Mouse (Mus musculus): ENCODE results near the gene Sf3a1. TPM values are rescaled to one million over a fixed set of nuclear protein-coding genes. Genes with fewer than 3 reads are reported as not detected.
"Not testable (repeated sequence)": the region's sequence is repeated elsewhere in the genome, so short reads cannot be mapped to it uniquely, and the experiment has no call there.

The Sf3a1 gene
- polyA plus RNA-seq (2021), result 45.2 TPM

DNA sequence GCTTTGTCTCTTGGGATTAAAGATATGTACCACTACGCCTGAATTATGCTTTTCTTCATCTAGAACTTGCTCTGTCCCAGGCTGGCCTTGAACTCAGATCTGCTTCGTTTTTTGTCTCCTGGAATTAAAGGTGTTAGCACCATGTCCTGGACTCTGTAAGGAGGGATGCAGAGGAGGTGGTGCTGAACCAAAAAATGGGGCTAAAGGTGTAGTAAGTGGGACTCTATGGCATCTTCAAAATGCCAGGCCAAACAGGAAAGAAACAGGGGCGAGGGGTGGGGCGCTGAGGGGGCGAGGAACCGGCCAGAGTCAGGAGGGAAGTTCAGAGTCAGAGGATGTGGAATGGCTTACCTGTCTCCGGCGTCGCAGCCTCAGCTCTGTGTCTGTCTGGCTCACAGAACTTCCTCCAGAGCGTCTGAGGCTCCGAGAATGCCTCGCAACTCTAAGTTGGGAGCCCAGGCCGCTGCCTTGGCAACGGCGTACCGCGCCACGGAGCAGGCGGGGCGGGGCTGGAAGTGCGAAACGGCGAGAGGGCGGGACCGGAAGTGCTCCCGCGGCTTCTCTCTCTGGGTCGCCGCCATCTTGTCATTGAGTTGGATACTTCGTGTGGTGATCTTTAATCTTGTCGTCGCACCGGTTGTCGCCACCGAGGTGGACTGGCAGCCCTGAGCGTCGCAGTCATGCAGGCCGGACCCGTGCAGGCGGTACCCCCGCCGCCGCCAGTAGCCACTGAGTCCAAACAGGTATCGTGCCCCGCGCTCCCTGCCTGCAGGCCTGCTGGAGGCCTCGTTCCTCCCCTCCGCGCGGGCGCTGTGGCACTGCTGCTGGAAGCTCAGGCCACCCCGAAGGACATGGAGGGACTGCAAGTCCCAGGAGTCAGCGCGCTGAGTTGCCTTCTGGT lies at the start of gene Sf3a1, which contains the start of gene Ccdc157:
Gene Sf3a1 (plus strand): TSS at position 543 of the 901 bp plus-strand sequence.
Gene Ccdc157 (minus strand): TSS at position 486 of the 901 bp plus-strand sequence.
- CTCF ChIA-PET, result interaction anchor here (1.1 to 1.5 kb wide), 4 partner anchors 10 to 36 kb away, joined by 3 to 4 read pairs (median 3); no protein-coding TSS in a partner anchor
- no peaks in the 10 kb centered on the region for H3K27me3 ChIP-seq
- POLR2A ChIA-PET, result interaction anchor here (1.1 to 2.0 kb wide), 3 partner anchors 17 to 22 kb away, joined by 3 to 5 read pairs (median 4); no protein-coding TSS in a partner anchor
- ATAC-seq, result peak; percentile 95
- TF ChIP-seq CTCF (IDR thresholded peaks at IDR 0.05), result no peak
- DNase-seq (ENCODE audit: low read depth, low spot score), result peak; percentile 47
- in situ Hi-C loops (cut with MboI; ENCODE audit: low pct_unique_long_range_greater_than_20kb), result no loop called here

GRCm38 (mm10) chr11:4112033-4112432 lies 48.1 kb upstream of the Sf3a1 start:
- in situ Hi-C loops (cut with MboI; ENCODE audit: low pct_unique_long_range_greater_than_20kb), result no loop called here
- ChIA-PET POLR2A (interaction anchor here (0.6 kb wide), 1 partner anchor 285 kb away, joined by 3 read pairs; no protein-coding TSS in a partner anchor), CTCF (interaction anchor here (0.9 kb wide), 1 partner anchor 12 kb away, joined by 3 read pairs; no protein-coding TSS in a partner anchor)
- ATAC-seq (no peak), DNase-seq (ENCODE audit: low read depth, low spot score) (no peak)
- TF ChIP-seq CTCF (IDR thresholded peaks at IDR 0.05), result no peak
- H3K27me3 ChIP-seq, result no peaks in the 10 kb centered on the region

GRCm38 (mm10) chr11:4112861-4113260 lies 47.3 kb upstream of the Sf3a1 start:
- in situ Hi-C loops (cut with MboI; ENCODE audit: low pct_unique_long_range_greater_than_20kb), result no loop called here
- POLR2A ChIA-PET, result no interaction called here
- no peak for TF ChIP-seq CTCF (IDR thresholded peaks at IDR 0.05)
- CTCF ChIA-PET, result interaction anchor here (0.9 to 1.0 kb wide), 2 partner anchors 13 to 16 kb away, joined by 3 read pairs; no protein-coding TSS in a partner anchor
- ATAC-seq (no peak), DNase-seq (ENCODE audit: low read depth, low spot score) (no peak)
- H3K27me3 ChIP-seq, result no peaks in the 10 kb centered on the region

GRCm38 (mm10) chr11:4113496-4113895 lies 46.7 kb upstream of the Sf3a1 start:
- in situ Hi-C loops (cut with MboI; ENCODE audit: low pct_unique_long_range_greater_than_20kb), result no loop called here
- POLR2A ChIA-PET, result no interaction called here
- no peak for TF ChIP-seq CTCF (IDR thresholded peaks at IDR 0.05)
- H3K27me3 ChIP-seq, result no peaks in the 10 kb centered on the region
- ATAC-seq (no peak), DNase-seq (ENCODE audit: low read depth, low spot score) (no peak)
- CTCF ChIA-PET, result interaction anchor here (1.0 to 1.7 kb wide), 2 partner anchors 16 to 106 kb away, joined by 3 read pairs; no protein-coding TSS in a partner anchor

DNA sequence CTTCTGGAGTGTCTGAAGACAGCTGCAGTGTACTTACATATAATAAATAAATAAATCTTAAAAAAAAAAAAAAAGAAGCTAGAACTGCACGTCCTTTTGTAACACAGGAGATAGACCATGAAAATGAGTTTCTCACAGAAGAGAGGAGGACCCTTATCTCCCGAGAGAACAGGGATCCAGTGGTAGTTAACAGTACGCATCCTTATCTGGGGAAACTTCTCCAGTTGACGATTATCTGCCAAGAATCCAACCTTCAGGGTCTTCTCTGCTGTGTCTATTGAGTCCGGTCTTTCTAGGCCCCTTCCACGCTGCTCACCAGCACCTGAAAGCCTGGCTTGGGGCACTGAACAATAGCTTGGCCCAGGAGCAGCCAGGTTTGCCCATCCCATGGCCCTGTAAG lies 46.2 kb upstream of the Sf3a1 start:
- no peak for DNase-seq (ENCODE audit: low read depth, low spot score)
- in situ Hi-C loops (cut with MboI; ENCODE audit: low pct_unique_long_range_greater_than_20kb), result no loop called here
- no peak for ATAC-seq
- ChIA-PET POLR2A (no interaction called here), CTCF (interaction anchor here (1.3 to 1.7 kb wide), 2 partner anchors 8 to 106 kb away, joined by 3 read pairs; no protein-coding TSS in a partner anchor)
- no peaks in the 10 kb centered on the region for H3K27me3 ChIP-seq
- no peak for TF ChIP-seq CTCF (IDR thresholded peaks at IDR 0.05)

GRCm38 (mm10) chr11:4114541-4114940 lies 45.6 kb upstream of the Sf3a1 start:
- CTCF ChIA-PET, result interaction anchor here (1.3 to 1.7 kb wide), 3 partner anchors 9 to 105 kb away, joined by 3 to 4 read pairs (median 3); no protein-coding TSS in a partner anchor
- DNase-seq (ENCODE audit: low read depth, low spot score); in situ Hi-C loops (cut with MboI; ENCODE audit: low pct_unique_long_range_greater_than_20kb); H3K27me3 ChIP-seq; ATAC-seq; POLR2A ChIA-PET: not testable (repeated sequence)

GRCm38 (mm10) chr11:4115407-4115806 lies 44.7 kb upstream of the Sf3a1 start:
- ATAC-seq (no peak), DNase-seq (ENCODE audit: low read depth, low spot score) (no peak)
- no peaks in the 10 kb centered on the region for H3K27me3 ChIP-seq
- POLR2A ChIA-PET, result no interaction called here
- CTCF ChIA-PET, result interaction anchor here (1.3 to 1.7 kb wide), 4 partner anchors 10 to 104 kb away, joined by 3 to 4 read pairs (median 3); no protein-coding TSS in a partner anchor
- no peak for TF ChIP-seq CTCF (IDR thresholded peaks at IDR 0.05)
- in situ Hi-C loops (cut with MboI; ENCODE audit: low pct_unique_long_range_greater_than_20kb), result no loop called here

DNA sequence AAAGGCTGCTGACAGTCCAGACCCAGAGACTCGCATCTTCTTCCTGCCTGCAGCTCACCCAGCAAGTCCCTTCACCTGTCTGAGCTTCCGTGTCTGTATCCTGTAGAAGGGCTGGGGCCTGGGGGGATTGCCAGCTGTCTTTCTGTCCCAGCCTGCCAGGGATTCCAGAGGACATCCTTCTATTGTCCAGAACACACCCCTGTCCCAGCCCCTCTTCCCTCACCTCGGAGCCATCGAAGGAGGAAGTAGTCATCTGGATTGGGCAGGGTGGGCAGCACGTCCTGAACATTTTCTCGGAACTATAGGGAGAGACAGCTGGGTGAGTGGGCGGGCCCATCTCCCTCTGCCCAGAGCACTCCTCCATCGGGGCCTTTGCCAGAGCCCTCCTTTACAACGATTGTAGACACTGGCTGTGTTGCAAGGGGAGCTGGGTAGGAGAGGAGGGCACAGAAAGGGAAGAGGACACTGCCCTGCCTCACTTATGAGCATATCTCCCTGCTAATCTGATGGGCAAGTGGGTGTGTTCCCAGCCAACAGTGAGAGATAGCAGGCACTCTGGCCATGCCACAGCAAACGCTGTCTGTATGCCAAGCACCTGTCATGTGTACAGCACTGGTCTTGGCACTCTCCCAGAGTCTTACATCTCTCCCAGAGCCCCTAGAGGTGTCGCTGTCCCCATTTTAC lies 43.5 kb upstream of the Sf3a1 start:
- DNase-seq (ENCODE audit: low read depth, low spot score) (no peak), ATAC-seq (no peak)
- TF ChIP-seq CTCF (IDR thresholded peaks at IDR 0.05), result no peak
- no peaks in the 10 kb centered on the region for H3K27me3 ChIP-seq
- ChIA-PET CTCF (interaction anchor here (1.4 to 1.5 kb wide), 2 partner anchors 20 to 33 kb away, joined by 3 read pairs; no protein-coding TSS in a partner anchor), POLR2A (interaction anchor here (0.6 to 1.2 kb wide), 2 partner anchors 18 to 45 kb away, joined by 3 read pairs; no protein-coding TSS in a partner anchor)
- in situ Hi-C loops (cut with MboI; ENCODE audit: low pct_unique_long_range_greater_than_20kb), result no loop called here

DNA sequence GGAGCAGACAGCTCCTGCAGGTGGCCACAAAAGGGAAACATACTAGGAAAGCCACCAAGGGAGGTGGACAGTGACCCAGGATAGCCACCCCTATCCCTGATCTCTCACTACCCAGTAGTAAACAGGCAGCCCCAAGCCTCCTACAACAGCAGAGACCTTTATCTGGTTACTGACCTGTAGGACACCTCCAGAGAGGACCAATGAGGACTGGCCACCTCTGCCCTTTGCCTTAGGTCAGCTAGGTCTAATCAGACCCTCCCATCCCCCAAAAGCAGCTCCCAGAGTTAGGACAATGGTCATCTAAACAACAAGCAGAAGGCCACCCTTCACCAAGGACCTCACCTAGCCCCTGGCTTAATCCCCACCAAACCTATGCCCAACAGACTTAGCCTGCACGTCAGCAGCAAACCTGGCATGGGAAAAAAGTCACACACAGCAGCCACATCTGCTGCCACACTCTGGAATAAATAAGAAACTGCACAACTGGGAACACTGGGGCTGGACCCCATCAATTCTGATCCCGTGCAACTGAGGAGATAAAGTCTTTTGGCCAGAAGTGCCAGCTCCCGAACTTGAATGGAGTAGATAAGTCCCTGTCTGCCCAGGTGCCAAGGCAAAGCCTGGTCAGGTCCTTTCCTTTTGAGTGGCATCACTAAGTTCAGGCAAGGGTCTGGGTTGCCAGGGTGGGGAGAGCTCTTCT lies 42.6 kb upstream of the Sf3a1 start:
- DNase-seq (ENCODE audit: low read depth, low spot score) (no peak), ATAC-seq (peak; percentile 53)
- no peak for TF ChIP-seq CTCF (IDR thresholded peaks at IDR 0.05)
- ChIA-PET POLR2A (interaction anchor here (0.6 to 1.8 kb wide), 4 partner anchors 12 to 44 kb away, joined by 3 to 7 read pairs (median 4); no protein-coding TSS in a partner anchor), CTCF (interaction anchor here (0.8 to 2.0 kb wide), 9 partner anchors 10 to 141 kb away, joined by 3 to 10 read pairs (median 4); partner anchors contain the start of gene Rnf215)
- in situ Hi-C loops (cut with MboI; ENCODE audit: low pct_unique_long_range_greater_than_20kb), result no loop called here
- no peaks in the 10 kb centered on the region for H3K27me3 ChIP-seq
